Mouse (Mus musculus) WW6 (cell line): ENCODE data around the gene Tex35.
A peak's percentile ranks its signal among the peaks of the same experiment; 100 is the strongest.

Experiments used
- DNase-seq: peaks from one replicate; pipeline ENCODE4 v3.0.0-alpha.2; 2013; ENCODE audit warnings: low read depth, low spot score

The Tex35 gene

GRCm38 (mm10) chr1:157081076-157081804 is 27.2 kb downstream of the Tex35 start:
- no peak for DNase-seq

DNA sequence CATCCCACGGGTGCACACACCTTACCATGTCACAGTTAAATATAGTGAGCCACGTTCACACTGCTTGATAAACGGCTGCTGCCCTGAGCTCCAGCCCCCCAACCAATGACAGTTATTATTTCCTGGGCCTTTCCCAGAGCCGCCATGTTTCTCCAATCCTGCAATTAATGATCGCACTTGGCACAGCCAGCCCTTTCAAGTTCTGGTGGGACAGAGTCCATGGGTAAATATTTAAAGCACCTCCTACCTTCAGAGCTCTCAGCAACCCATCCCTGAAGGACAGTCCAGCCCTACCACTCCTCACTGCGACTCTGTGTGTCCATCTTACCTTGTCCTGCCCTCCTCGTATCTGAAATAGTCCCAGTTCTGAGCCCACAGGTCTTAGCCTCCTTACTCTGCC is 28.4 kb downstream of the Tex35 start:
- DNase-seq = no peak

GRCm38 (mm10) chr1:157079384-157080025 is 29.0 kb downstream of the Tex35 start:
- DNase-seq = peak; percentile 64

DNA sequence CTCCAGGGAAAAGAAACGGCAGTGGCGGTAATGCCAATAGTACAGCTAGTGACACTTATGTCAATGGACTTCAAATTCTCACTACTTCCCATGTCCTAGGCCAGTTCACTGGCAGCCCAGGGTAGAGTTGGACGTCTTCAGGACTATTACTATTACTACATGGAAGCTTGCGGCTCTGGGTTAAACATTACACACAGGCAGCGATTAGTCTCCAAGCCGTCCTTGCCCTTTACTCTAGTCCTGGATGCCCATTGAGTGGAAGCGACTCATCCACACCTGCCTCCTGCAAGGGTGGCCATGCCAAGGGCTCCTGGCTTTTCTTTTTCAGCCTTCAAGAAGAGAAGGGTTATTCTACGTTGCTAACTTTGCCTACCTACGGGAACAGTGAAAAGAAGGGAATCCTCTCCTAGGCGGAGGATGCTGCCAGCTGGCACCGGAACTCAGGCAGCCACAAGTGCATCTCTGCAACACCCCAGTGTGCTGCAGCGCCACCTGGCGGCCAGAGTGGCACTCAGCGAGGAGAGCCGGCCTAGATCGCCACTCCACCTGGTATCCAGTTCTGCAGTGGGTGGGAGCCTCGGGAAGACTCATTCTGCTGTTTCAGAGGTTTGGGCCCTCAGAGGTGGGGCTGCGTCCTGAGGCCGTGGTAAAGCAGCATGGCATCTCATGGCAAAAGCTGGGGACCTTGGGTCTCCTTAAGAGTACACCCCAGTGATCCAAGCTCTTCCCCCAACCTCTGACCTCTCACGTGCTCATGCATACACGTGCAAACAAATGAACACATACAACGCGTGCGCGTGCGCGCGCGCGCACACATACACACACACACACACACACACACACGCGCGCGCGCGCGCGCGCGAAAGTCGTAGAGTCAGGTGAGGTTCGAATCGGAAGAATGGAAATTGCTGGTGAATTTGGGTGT is 31.4 kb downstream of the Tex35 start:
- DNase-seq = peak; percentile 78

DNA sequence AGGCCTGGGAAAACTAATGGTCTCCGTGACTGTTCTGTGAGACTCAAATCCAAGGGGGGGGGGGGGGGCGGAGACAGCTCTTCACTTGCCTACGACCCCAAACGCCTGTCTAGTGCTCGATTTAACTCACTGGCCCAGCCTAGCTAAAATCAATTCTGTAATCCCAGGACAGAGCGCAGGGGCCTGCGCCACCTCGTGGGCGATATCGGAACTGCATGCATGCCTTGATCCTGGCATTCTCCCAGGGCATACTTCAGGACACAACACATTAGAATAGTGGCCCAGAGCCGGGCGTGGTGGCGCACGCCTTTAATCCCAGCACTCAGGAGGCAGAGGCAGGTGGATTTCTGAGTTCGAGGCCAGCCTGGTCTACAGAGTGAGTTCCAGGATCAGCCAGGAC is 32.2 kb downstream of the Tex35 start:
- peak; percentile 81 for DNase-seq

DNA sequence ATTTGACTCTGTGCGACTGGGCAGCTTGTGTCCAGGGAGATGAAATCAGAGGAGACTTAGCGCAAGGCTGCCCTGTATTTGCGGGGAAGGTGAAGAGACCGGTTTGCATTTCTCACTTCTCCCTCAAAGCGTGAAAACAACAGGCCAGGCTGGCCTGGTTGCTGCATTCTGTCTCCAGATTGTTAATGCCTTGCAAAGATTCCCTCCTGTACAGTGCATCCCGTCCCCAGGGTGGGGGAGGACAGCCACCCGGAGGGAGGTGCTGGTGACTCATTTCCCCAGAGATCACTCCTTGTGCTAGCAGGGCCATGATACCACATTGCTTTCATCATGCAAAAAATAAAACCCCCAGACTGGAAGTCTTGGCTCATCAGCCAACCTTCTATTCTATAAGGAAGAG is 33.5 kb downstream of the Tex35 start:
- DNase-seq = no peak

GRCm38 (mm10) chr1:157074371-157074770 is 34.1 kb downstream of the Tex35 start:
- DNase-seq = no peak

GRCm38 (mm10) chr1:157073592-157073991 is 34.9 kb downstream of the Tex35 start:
- no peak for DNase-seq

GRCm38 (mm10) chr1:157069181-157069828 is 39.2 kb downstream of the Tex35 start:
- DNase-seq = no peak

DNA sequence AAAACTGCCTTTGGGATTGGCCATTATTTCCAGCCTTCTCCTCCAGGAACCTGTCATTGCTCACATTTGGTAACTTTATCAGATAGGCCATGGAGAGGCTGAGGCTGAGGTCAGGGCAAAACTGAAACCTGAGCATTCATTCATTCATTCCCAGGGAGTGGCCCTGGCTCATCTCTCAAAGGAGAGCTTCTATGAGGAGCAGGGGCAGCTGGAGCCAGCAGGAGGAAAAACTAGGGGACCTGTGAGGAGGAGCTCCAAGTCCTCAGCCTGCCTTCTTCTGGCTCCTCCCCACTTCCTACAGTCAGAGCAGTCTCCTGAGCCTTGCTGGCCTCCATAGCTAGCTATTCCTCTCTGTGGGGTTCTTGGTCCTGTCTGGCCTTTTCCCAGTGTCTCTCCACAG is 40.2 kb downstream of the Tex35 start:
- no peak for DNase-seq

GRCm38 (mm10) chr1:157065819-157066730 is 42.4 kb downstream of the Tex35 start:
- DNase-seq = no peak

DNA sequence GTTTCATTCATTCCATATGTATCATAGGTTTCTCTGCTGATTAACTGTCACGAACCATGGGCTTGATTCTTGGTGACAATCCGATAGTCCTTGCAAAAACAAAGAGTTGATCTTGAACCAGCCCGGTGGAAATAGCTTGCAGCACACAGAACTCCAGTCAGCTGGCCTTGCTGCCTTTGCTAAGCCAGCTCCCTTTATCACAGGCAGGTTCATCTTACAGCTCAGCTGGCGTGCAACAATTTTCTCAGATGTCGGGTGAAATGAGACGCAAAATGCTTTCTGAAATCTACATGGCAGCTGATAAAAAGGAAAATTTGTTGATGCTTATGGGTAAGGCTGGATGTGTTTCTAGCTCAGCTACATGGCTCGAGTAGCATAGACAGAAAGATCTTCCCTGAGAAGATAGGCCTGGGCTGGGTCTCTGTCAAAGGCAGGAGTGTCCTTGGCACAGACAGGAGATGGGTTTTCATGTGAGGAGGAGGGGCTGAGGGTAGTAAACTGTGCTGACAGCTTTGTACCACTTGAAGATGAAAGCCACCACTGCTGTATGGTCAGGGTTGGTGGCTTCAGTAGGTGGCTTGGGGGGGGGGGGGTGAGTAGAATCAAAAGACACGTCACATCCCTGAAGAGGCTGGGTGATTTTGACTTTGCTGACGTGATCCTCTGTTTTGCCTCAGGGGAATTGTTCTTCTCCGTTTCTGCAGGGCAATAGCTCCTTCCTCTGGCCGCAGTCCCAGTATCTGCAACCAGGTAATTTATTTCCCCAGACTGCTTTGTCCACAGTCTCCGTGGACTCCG is 45.0 kb downstream of the Tex35 start:
- no peak for DNase-seq

GRCm38 (mm10) chr1:157062445-157062825 is 46.0 kb downstream of the Tex35 start:
- no peak for DNase-seq

- DNase-seq = no peak
Measured at GRCm38 (mm10) chr1:157061800-157062444, 46.6 kb downstream of the Tex35 start.

DNA sequence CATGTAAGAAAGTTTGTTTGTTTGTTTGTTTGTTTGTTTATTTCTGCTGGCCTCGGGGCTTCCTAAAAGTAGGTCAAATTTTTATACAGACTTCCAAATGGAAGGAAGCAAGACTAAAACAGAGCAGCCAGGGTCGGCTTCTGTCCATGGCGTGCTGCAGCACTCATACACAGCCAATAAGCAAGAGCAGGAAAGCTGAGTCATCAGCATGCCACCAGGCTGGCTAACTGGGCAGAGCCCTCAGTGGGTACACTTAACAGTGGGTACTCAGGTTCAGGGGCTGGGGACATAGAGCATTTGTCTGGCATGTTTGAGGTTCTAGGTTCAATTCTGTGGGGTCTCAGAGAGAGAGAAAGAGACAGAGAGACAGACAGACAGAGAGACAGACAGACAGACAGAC is 47.3 kb downstream of the Tex35 start:
- no peak for DNase-seq

- no peak for DNase-seq
Measured at GRCm38 (mm10) chr1:157060441-157061135, 47.9 kb downstream of the Tex35 start.

GRCm38 (mm10) chr1:157055901-157056300 is 52.6 kb downstream of the Tex35 start:
- no peak for DNase-seq

GRCm38 (mm10) chr1:157055288-157055831 is 53.1 kb downstream of the Tex35 start:
- DNase-seq = no peak

DNA sequence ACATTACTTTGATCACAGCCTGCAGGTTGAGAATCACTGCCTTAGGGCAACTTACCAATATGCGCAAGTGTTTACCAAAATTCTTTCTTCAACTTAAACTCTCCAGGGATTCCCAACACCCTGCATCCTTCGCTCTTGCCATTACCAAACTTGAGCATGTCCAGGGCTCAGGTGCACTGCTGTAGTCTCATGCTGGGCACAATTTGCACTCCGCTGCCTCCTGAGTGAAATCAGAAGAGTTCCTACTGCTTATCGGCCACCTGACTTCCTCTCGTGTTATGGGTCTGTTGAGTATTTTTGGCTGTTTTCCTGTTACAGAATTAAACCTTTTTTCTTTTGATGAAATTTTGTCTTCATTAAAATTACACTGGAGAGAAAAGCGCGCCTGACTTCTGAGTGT is 53.8 kb downstream of the Tex35 start:
- no peak for DNase-seq
